Mouse (Mus musculus): ENCODE measurements at regions not wholly inside any gene's neighbourhood (a gene's known extent, or its start where the extent isn't known, plus 50 kb on each side); places are given as distances from the start of the nearest gene placed in this dataset.

DNA sequence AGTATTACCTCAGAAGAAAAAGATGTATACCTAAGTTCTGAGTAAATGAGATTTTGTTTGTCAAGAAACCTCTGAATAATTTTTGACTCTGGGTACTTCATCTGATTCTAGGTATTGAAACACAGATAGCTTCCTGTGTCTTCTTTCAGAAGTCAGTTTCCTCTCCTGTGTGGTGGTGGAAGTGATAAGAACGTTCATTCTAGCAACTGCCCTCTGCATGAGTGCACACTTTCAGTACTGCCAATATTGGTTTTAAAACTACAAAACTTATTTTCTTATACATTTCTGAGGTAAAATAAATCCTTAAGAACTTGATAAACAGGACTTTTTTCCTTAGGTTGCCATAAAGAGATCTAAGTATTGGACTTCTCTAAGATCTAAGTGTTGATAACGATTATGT is 209.8 kb upstream of the Rasa1 start (continued):
- TF ChIP-seq ZKSCAN1 (IDR thresholded peaks at IDR 0.05; ENCODE audit: low read depth, low read length) (no peak), BHLHE40 (IDR thresholded peaks at IDR 0.05; ENCODE audit: borderline replicate concordance, low read depth, low read length) (no peak), MXI1 (IDR thresholded peaks at IDR 0.05; ENCODE audit: low read depth, low read length) (no peak), E2F4 (IDR thresholded peaks at IDR 0.05; ENCODE audit: borderline replicate concordance, low read depth, low read length) (no peak), ELF1 (IDR thresholded peaks at IDR 0.05; ENCODE audit: low read depth, low read length) (no peak), SIN3A (IDR thresholded peaks at IDR 0.05; ENCODE audit: low read length) (peak; percentile 54; the same call in 1 of the 2 replicates), CHD2 (IDR thresholded peaks at IDR 0.05; ENCODE audit: low read length) (no peak), MAZ (IDR thresholded peaks at IDR 0.05; ENCODE audit: low read depth, low read length) (no peak), ETS1 (IDR thresholded peaks at IDR 0.05; ENCODE audit: low read depth, low read length) (peak; percentile 33; the same call in 1 of the 2 replicates)

DNA sequence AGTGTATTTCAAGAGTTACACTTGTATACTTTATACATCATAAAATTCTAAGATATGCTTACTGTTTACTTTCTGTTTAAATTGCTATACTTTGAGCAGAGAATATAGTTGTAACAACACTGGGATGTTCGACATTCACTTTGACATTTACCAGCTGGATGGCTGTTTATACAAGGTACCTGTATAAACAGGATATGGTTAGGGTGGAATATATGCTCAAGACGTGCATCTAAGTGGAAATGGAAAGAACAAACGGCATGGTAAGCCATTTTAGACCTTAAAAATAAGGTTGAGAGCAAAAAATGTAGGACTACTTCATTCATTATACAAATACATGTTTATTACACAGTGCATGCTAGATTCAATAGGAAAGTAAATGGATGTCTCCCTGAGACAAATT is 195.9 kb upstream of the Rasa1 start:
- no peaks in the 10 kb centered on the region for H3K9me3 ChIP-seq (replicated peaks; ENCODE audit: insufficient read depth, low read length)

DNA sequence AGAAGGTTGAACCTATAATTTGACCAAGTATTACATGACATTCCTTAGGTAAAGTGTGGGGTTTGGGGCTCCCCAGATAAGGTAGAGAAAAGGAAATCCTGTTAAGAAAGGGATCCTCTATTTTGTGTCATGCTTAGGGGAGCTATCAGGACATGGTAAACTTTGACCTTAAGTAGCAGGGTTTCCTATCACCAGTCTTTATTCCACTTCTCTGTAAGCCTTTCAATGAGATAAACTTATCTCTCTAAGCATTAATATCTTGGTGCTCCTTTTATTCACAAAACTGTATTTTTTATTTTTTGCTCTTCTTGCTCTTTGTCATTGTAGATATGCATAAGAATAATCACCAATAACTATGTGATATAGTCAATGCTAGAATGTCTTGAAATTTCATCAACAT is 194.4 kb upstream of the Rasa1 start:
- no peak for TF ChIP-seq USF1 (IDR thresholded peaks at IDR 0.05; ENCODE audit: low read depth, low read length)
- peak; percentile 53; the same call in 1 of the 2 replicates for TF ChIP-seq TCF12 (IDR thresholded peaks at IDR 0.05; ENCODE audit: low read depth, low read length)
- peak; percentile 48 to 52; a peak in 3 of 4 replicates for TF ChIP-seq EP300 (IDR thresholded peaks at IDR 0.05; ENCODE audit: low read depth in 1 of 2, low read length in 2 of 2)
- H3K27ac ChIP-seq (ENCODE audit: control insufficient read depth, low read depth, low read length) = no peak overlapping the region
- H3K27me3 ChIP-seq (ENCODE audit: control insufficient read depth in 1 of 2, insufficient read depth in 2 of 2, low read length in 2 of 2) = no peaks in the 10 kb centered on the region
- H3K4me1 ChIP-seq (ENCODE audit: control insufficient read depth in 1 of 2, insufficient read depth in 2 of 2, low read length in 2 of 2) = peaks cover 0 to 5% of the 10 kb centered on the region in 2 experiments; a peak in 2 of 4 replicates
- H3K79me2 ChIP-seq (ENCODE audit: control insufficient read depth, insufficient read depth, low read length, poor library complexity) = no peaks in the 10 kb centered on the region
- DNase-seq (ENCODE audit: low read depth, low spot score) = no peak
- peaks cover 0 to 7% of the 10 kb centered on the region in 2 experiments; a peak in 2 of 4 replicates for H3K36me3 ChIP-seq (ENCODE audit: control insufficient read depth in 1 of 2, insufficient read depth in 2 of 2, low read length in 2 of 2)
- H3K9me3 ChIP-seq (replicated peaks; ENCODE audit: insufficient read depth, low read length) = no peaks in the 10 kb centered on the region
- H3K4me3 ChIP-seq (ENCODE audit: control insufficient read depth in 1 of 2, insufficient read depth in 1 of 2, low read depth in 2 of 2, low read length in 2 of 2) = no peak overlapping the region
- H3K9ac ChIP-seq (ENCODE audit: control insufficient read depth, low read depth, low read length, poor library complexity, severe bottlenecking) = no peak overlapping the region

More for the DNA sequence above, 195.9 kb upstream of the Rasa1 start:
- peaks cover 0 to 7% of the 10 kb centered on the region in 2 experiments; a peak in 2 of 4 replicates for H3K36me3 ChIP-seq (ENCODE audit: control insufficient read depth in 1 of 2, insufficient read depth in 2 of 2, low read length in 2 of 2)
- TF ChIP-seq RAD21 (IDR thresholded peaks at IDR 0.05; ENCODE audit: low read depth, low read length) (no peak), SMC3 (IDR thresholded peaks at IDR 0.05; ENCODE audit: low read depth, low read length) (no peak), MAZ (IDR thresholded peaks at IDR 0.05; ENCODE audit: low read depth, low read length) (no peak), ZC3H11A (IDR thresholded peaks at IDR 0.05; ENCODE audit: low read depth, low read length) (no peak), MAX (IDR thresholded peaks at IDR 0.05; ENCODE audit: low read length) (no peak), ZKSCAN1 (IDR thresholded peaks at IDR 0.05; ENCODE audit: low read depth, low read length) (no peak), USF1 (IDR thresholded peaks at IDR 0.05; ENCODE audit: low read depth, low read length) (no peak), CHD1 (IDR thresholded peaks at IDR 0.05; ENCODE audit: low read depth, low read length) (no peak), SIN3A (IDR thresholded peaks at IDR 0.05; ENCODE audit: low read length) (no peak)
- DNase-seq (ENCODE audit: low read depth, low spot score) = no peak
- H3K9ac ChIP-seq (ENCODE audit: control insufficient read depth, low read depth, low read length, poor library complexity, severe bottlenecking) = no peak overlapping the region
- H3K27ac ChIP-seq (ENCODE audit: control insufficient read depth, low read depth, low read length) = no peak overlapping the region
- no peaks in the 10 kb centered on the region for H3K79me2 ChIP-seq (ENCODE audit: control insufficient read depth, insufficient read depth, low read length, poor library complexity)
- H3K27me3 ChIP-seq (ENCODE audit: control insufficient read depth in 1 of 2, insufficient read depth in 2 of 2, low read length in 2 of 2) = no peaks in the 10 kb centered on the region
- no peak overlapping the region for H3K4me3 ChIP-seq (ENCODE audit: control insufficient read depth in 1 of 2, insufficient read depth in 1 of 2, low read depth in 2 of 2, low read length in 2 of 2)
- peaks cover 0 to 5% of the 10 kb centered on the region in 2 experiments; a peak in 2 of 4 replicates for H3K4me1 ChIP-seq (ENCODE audit: control insufficient read depth in 1 of 2, insufficient read depth in 2 of 2, low read length in 2 of 2)

Data from MEL (cell line).